Comparison of ENCODE assay signal across 10 mouse cellular contexts in genomic region chr4:42902174-42902573, GRCm38 (mm10). TPM values are rescaled to one million over a fixed set of nuclear protein-coding genes. Genes with fewer than 3 reads are reported as not detected.
DNase-seq lines count a peak whose midpoint lies in the region; TF ChIP-seq lines count a peak whose summit lies in the region.
"Had no signal": no experiment of that assay in that cellular context is flagged by ENCODE, and none has a peak within 500 bp of the region (broad histone marks: within the 10 kb centered on the region; RNA-seq: fewer than 3 reads in every experiment).

No protein-coding gene starts in this region.

- no peak overlapping the region for H3K4me3 ChIP-seq in left cerebral cortex, adult 2 months
- no peak overlapping the region for H3K4me3 ChIP-seq in cortical plate, adult 2 months (ENCODE audit: insufficient read depth, low read length)
- H3K4me3 ChIP-seq: midbrain, embryonic 12.5 days had no signal

- TF ChIP-seq POLR2A in cortical plate, adult 2 months (IDR thresholded peaks at IDR 0.05; ENCODE audit: extremely low read depth, insufficient read depth, low read length), result no peak

- peak; percentile 53 for DNase-seq in adrenal gland, postnatal 14 days
- DNase-seq in adrenal gland, postnatal 4 days (ENCODE audit: low spot score in 2 of 2), result no peak
- DNase-seq in left cerebral cortex, adult 2 months (ENCODE audit: extremely low spot score in 1 of 2, low spot score in 2 of 2), result no peak
- DNase-seq in left cerebral cortex, postnatal 25 days (ENCODE audit: low spot score in 2 of 2), result no peak
- DNase-seq in mesoderm, embryonic 11.5 days (ENCODE audit: low read depth, low spot score), result peak; percentile 27
- no peak for DNase-seq in yolk sac, embryonic 10.5 days (ENCODE audit: low spot score)
- DNase-seq in frontal cortex, postnatal 10 days (ENCODE audit: low spot score in 2 of 2), result no peak

- peak overlapping the region; percentile 55 for H3K27ac ChIP-seq in left cerebral cortex, adult 2 months
- 0 out of 2 replicates have a peak overlapping the region, but pooled peaks have one; percentile 53 for H3K27ac ChIP-seq in cortical plate, adult 2 months (ENCODE audit: insufficient read depth, low read length)
- H3K27ac ChIP-seq: midbrain, embryonic 12.5 days had no signal

- peaks cover 8% of the 10 kb centered on the region for H3K4me1 ChIP-seq in cortical plate, adult 2 months (ENCODE audit: control insufficient read depth, insufficient read depth, low read length)
- H3K4me1 ChIP-seq: midbrain, embryonic 12.5 days had no signal

- peak; percentile 40 for TF ChIP-seq CTCF in left cerebral cortex, adult 2 months (IDR thresholded peaks at IDR 0.05)
- TF ChIP-seq CTCF in cortical plate, adult 2 months (IDR thresholded peaks at IDR 0.05; ENCODE audit: extremely low read depth, insufficient read depth, low read length), result peak; percentile 47

- intact Hi-C loops in left cerebral cortex, adult 2 months (cut with DNase I), result loop anchor here (2.0 kb wide), 1 partner anchor 15 kb away; no protein-coding TSS in a partner anchor
- intact Hi-C loops in left cerebral cortex, postnatal 25 days (cut with DNase I), result no loop called here

RNA-seq across cellular contexts. Expression of gene Phf24, which starts 14.3 kb away (rescaled TPM):
- 0.56 and 3.8 TPM in 2 replicates for total RNA-seq in adrenal gland, postnatal 14 days (2021)
- total RNA-seq in adrenal gland, postnatal 4 days (2021), result 1 to 10 TPM; 3.4 to 5.4 TPM
- 100 to 1,000 TPM; 359 to 380 TPM for total RNA-seq in left cerebral cortex, adult 2 months (2021)
- total RNA-seq in left cerebral cortex, postnatal 25 days (2021), result 100 to 1,000 TPM; 337 to 354 TPM
- polyA plus RNA-seq in cortical plate, adult 2 months (2012; rRNA removed), result 282 and 292 TPM in 2 replicates

RNA-seq across cellular contexts. Expression of gene Fam205c, which starts 28.1 kb away (rescaled TPM):
- not detected in 2 replicates for total RNA-seq in adrenal gland, postnatal 14 days (2021)
- total RNA-seq in adrenal gland, postnatal 4 days (2021), result not detected
- 1 to 10 TPM; 1.0 to 1.8 TPM for total RNA-seq in left cerebral cortex, adult 2 months (2021)
- 1 to 10 TPM; 2.0 to 2.4 TPM for total RNA-seq in left cerebral cortex, postnatal 25 days (2021)
- polyA plus RNA-seq in cortical plate, adult 2 months (2012; rRNA removed), result 0.15 TPM in 1 of 2 replicates, not detected in the other

RNA-seq across cellular contexts. Expression of gene Gm12394, which starts 45.6 kb away (rescaled TPM):
- total RNA-seq in adrenal gland, postnatal 14 days (2021), result 0.11 TPM in 1 of 2 replicates, not detected in the other
- under 1 TPM; 0.11 TPM for total RNA-seq in adrenal gland, postnatal 4 days (2021)
- total RNA-seq in left cerebral cortex, adult 2 months (2021), result 1 to 10 TPM; 2.3 to 2.4 TPM
- 1 to 10 TPM; 1.9 to 2.3 TPM for total RNA-seq in left cerebral cortex, postnatal 25 days (2021)
- 0.13 and 0.23 TPM in 2 replicates for polyA plus RNA-seq in cortical plate, adult 2 months (2012; rRNA removed)
- polyA plus RNA-seq: heart, embryonic 14.5 days had no signal

RNA-seq across cellular contexts. Expression of gene Dnajb5, which starts 47.4 kb away (rescaled TPM):
- total RNA-seq in adrenal gland, postnatal 14 days (2021), result 17.6 and 18.4 TPM in 2 replicates
- total RNA-seq in adrenal gland, postnatal 4 days (2021), result 10 to 100 TPM; 17.7 to 19.1 TPM
- total RNA-seq in left cerebral cortex, adult 2 months (2021), result 100 to 1,000 TPM; 216 to 338 TPM
- total RNA-seq in left cerebral cortex, postnatal 25 days (2021), result 100 to 1,000 TPM; 221 to 264 TPM
- polyA plus RNA-seq in cortical plate, adult 2 months (2012; rRNA removed), result 96.0 and 107 TPM in 2 replicates

RNA-seq across cellular contexts. Expression of gene Fam205a1, which starts 48.5 kb away (rescaled TPM):
- total RNA-seq in adrenal gland, postnatal 14 days (2021), result not detected in 2 replicates
- not detected for total RNA-seq in adrenal gland, postnatal 4 days (2021)
- total RNA-seq in left cerebral cortex, adult 2 months (2021), result under 1 TPM in 1 of 2 experiments, not detected in 1; 0.11 TPM
- total RNA-seq in left cerebral cortex, postnatal 25 days (2021), result under 1 TPM in 1 of 2 experiments, not detected in 1; 0.37 TPM
- 0.15 and 0.23 TPM in 2 replicates for polyA plus RNA-seq in cortical plate, adult 2 months (2012; rRNA removed)
- polyA plus RNA-seq: heart, embryonic 14.5 days had no signal

Comparison
In these comparisons a context has a peak if more than half of its experiments do, and no peak if none do; other contexts are left out.
1. DNase-seq: peak in adrenal gland, postnatal 14 days (single experiment) and mesoderm, embryonic 11.5 days (single experiment); none in adrenal gland, postnatal 4 days (0 of 2), left cerebral cortex, adult 2 months (0 of 2), left cerebral cortex, postnatal 25 days (0 of 2), yolk sac, embryonic 10.5 days (single experiment) and frontal cortex, postnatal 10 days (0 of 2).
2. RNA of gene Phf24, which starts 14.3 kb away (total RNA-seq): 359 to 380 TPM in left cerebral cortex, adult 2 months and 337 to 354 TPM in left cerebral cortex, postnatal 25 days; 3.4 to 5.4 TPM in adrenal gland, postnatal 4 days and 0.56 to 3.8 TPM in adrenal gland, postnatal 14 days; every median in the first group is over 10 times any median in the second.